Mouse (Mus musculus) neural tube, embryonic 14.5 days (tissue): Measurements from ENCODE around the gene Cbarp. TPM values are rescaled to one million over a fixed set of nuclear protein-coding genes. Genes with fewer than 3 reads are reported as not detected.

Experiments
- ATAC-seq: fragments of 200-750 bp; cut with Nextera tagmentation; 2 replicates; pipeline ENCODE4 v1.8.0; 2017; ENCODE audit warnings: low read depth, mild to moderate bottlenecking, moderate TSS enrichment, moderate library complexity
- H3K27ac ChIP-seq: fragments of 300-500 bp; sonication (generic); 2 replicates; pipeline ENCODE4 v1.5.1; 2014; ENCODE audit warnings: low read depth, mild to moderate bottlenecking, control low read depth, low read length, moderate library complexity, mixed read lengths
- H3K27me3 ChIP-seq: fragments of 300-500 bp; sonication (generic); 2 replicates; pipeline ENCODE4 v1.6.1; 2014; ENCODE audit warnings: low read length; ENCODE audit not compliant: control insufficient read depth, insufficient read depth
- H3K36me3 ChIP-seq: fragments of 300-500 bp; sonication (generic); 2 replicates; pipeline ENCODE4 v1.6.1; 2014; ENCODE audit warnings: low read length, mixed read lengths; ENCODE audit not compliant: control insufficient read depth, insufficient read depth
- H3K4me1 ChIP-seq: fragments of 300-500 bp; sonication (generic); 2 replicates; pipeline ENCODE4 v1.6.1; 2014; ENCODE audit warnings: low read length; ENCODE audit not compliant: control insufficient read depth, insufficient read depth
- H3K4me2 ChIP-seq: fragments of 300-500 bp; sonication (generic); 2 replicates; pipeline ENCODE4 v1.6.1; 2014; ENCODE audit warnings: mild to moderate bottlenecking, low read depth, low read length, control low read depth
- H3K4me3 ChIP-seq: fragments of 300-500 bp; sonication (generic); 2 replicates; pipeline ENCODE4 v1.5.1; 2014; ENCODE audit warnings: low read depth, low read length, control low read depth, mixed read lengths
- H3K9ac ChIP-seq: fragments of 300-500 bp; sonication (generic); replicated peaks from 2 replicates; pipeline ENCODE4 v1.6.1; 2014; ENCODE audit warnings: low read depth, mild to moderate bottlenecking, control low read depth, low read length, mixed read lengths
- H3K9me3 ChIP-seq: fragments of 300-500 bp; sonication (generic); 2 replicates; pipeline ENCODE4 v1.6.1; 2016; ENCODE audit warnings: low read length; ENCODE audit not compliant: control insufficient read depth
- WGBS: fragments of 180-500 bp; shearing (Covaris S2); extraction: QIAGEN DNeasy Blood & Tissue Kit; methylation state at CpG from one replicate; pipeline ENCODE4 v1.1.7; 2014; 5-methylcytosine and 5-hydroxymethylcytosine counted together
- polyA plus RNA-seq: library from polyadenylated mRNA; unstranded; fragments of >200 nt; fragmentation: Nextera tagmentation; extraction: Ambion mirVana; gene quantifications from 2 replicates; pipeline ENCODE4 v1.2.1, GENCODE M21; 2014

Cbarp gene
- polyA plus RNA-seq, result 82.2 and 101 TPM in 2 replicates

DNA sequence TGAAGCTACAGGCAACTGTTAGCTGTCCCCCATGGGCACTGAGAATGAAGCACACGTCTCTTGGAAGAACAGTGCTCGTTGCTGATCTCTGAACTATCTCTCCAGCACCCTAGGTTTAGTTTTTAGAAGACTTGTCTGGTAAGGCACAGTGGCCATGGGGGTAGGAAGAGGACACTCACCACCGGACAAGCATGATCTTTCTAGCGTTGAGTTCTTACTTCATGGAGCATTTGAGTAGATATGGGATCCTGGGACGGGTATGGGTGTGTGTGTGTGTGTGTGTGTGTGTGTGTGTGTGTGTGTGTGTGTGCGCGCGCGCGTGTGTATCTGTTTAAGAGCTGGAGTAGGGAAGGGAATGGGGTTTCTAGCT is at the start of gene Cbarp:
Gene Cbarp (minus strand): TSS at position 170 of the 370 bp plus-strand sequence.
- WGBS, result 79% methylated on average over 10 of the region's 10 CpGs
- ATAC-seq, result no peak
- peaks cover 26% of the 10 kb centered on the region for H3K4me1 ChIP-seq

GRCm38 (mm10) chr10:80189999-80190398 is 49.4 kb upstream of the Cbarp start:
- Histone ChIP-seq H3K4me3 (peak overlapping the region; percentile 33), H3K4me2 (peak overlapping the region; percentile 66), H3K9ac (peak overlapping the region; percentile 63; the same call in 1 of the 2 replicates), H3K27me3 (no peaks in the 10 kb centered on the region), H3K4me1 (peaks cover 12% of the 10 kb centered on the region), H3K27ac (peak overlapping the region; percentile 72), H3K9me3 (no peaks in the 10 kb centered on the region), H3K36me3 (peaks cover 22% of the 10 kb centered on the region)
- 2% methylated on average over 21 of the region's 21 CpGs for WGBS
- peak; percentile 9; the same call in 1 of the 2 replicates for ATAC-seq

More for the DNA sequence above, at the start of gene Cbarp:
- Histone ChIP-seq H3K36me3 (peaks cover 26% of the 10 kb centered on the region; the same call in 1 of the 2 replicates), H3K4me2 (peak within 1 kb of the TSS; percentile 88), H3K9me3 (no peaks in the 10 kb centered on the region), H3K4me3 (peak within 1 kb of the TSS; percentile 44), H3K27me3 (no peaks in the 10 kb centered on the region), H3K9ac (peak within 1 kb of the TSS; percentile 46), H3K27ac (peak within 1 kb of the TSS; percentile 94)

- Histone ChIP-seq H3K36me3 (peaks cover 25% of the 10 kb centered on the region), H3K4me3 (no peak overlapping the region), H3K4me1 (peaks cover 12% of the 10 kb centered on the region), H3K27ac (no peak overlapping the region), H3K9ac (no peak overlapping the region), H3K9me3 (no peaks in the 10 kb centered on the region), H3K27me3 (no peaks in the 10 kb centered on the region), H3K4me2 (no peak overlapping the region)
- WGBS, result 76% methylated on average over 15 of the region's 15 CpGs
- no peak for ATAC-seq
Observed at GRCm38 (mm10) chr10:80188453-80189024, 47.9 kb upstream of the Cbarp start.

DNA sequence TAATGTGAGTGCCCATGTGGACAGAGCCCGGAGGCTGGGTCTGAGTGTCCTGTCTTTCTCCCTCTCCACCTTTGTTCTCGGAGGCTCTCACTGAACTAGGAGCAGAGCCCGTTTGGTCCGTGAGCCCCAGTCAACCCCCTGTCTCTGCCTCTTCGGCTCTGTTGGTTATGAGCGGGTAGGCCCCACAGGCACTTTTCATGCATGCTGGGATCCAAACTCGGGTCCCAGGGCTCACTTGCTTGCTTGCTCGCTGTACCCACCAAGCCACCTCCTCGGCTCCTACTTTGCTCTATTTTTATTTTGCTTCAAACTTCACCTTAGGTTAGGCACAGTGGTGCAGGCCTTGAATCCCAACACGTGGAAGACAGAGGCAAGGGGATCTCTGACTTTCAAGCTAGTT is 47.1 kb upstream of the Cbarp start:
- WGBS, result 87% methylated on average over 10 of the region's 10 CpGs
- no peak overlapping the region for H3K4me3 ChIP-seq
- H3K9me3 ChIP-seq, result no peaks in the 10 kb centered on the region
- ATAC-seq, result no peak
- no peaks in the 10 kb centered on the region for H3K27me3 ChIP-seq
- peaks cover 25% of the 10 kb centered on the region for H3K36me3 ChIP-seq
- peaks cover 12% of the 10 kb centered on the region for H3K4me1 ChIP-seq
- no peak overlapping the region for H3K4me2 ChIP-seq
- H3K9ac ChIP-seq, result no peak overlapping the region
- H3K27ac ChIP-seq, result no peak overlapping the region

GRCm38 (mm10) chr10:80186649-80187048 is 46.0 kb upstream of the Cbarp start:
- Histone ChIP-seq H3K27ac (no peak overlapping the region), H3K27me3 (no peaks in the 10 kb centered on the region), H3K9ac (no peak overlapping the region), H3K36me3 (peaks cover 25% of the 10 kb centered on the region), H3K9me3 (no peaks in the 10 kb centered on the region), H3K4me3 (no peak overlapping the region), H3K4me2 (no peak overlapping the region), H3K4me1 (peaks cover 16% of the 10 kb centered on the region)
- 32% methylated on average over 26 of the region's 27 CpGs for WGBS
- ATAC-seq, result no peak

DNA sequence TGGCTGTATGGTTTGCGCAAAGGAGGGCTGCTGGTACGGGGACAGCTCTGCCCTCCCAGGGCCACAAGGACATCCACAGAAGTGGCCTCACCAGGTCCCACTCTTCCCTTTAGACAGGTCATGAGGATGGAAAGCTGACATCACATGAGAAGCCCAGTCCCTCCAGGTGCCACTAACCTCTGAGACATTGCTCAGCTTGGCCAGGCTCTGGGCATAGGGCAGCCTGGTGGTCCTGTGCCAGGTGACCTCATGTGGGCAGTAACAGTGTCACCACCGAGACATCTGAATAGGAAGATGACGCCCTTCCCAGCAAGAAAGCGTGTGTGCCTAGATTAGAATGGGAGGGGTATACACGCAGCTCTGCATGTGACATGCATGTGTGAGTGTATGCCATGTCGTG is 41.9 kb upstream of the Cbarp start:
- Histone ChIP-seq H3K9ac (no peak overlapping the region), H3K27me3 (no peaks in the 10 kb centered on the region), H3K9me3 (no peaks in the 10 kb centered on the region), H3K4me3 (no peak overlapping the region), H3K36me3 (peaks cover 11% of the 10 kb centered on the region), H3K4me2 (no peak overlapping the region), H3K4me1 (peaks cover 24% of the 10 kb centered on the region), H3K27ac (no peak overlapping the region)
- no peak for ATAC-seq
- WGBS, result 94% methylated on average over 7 of the region's 7 CpGs

DNA sequence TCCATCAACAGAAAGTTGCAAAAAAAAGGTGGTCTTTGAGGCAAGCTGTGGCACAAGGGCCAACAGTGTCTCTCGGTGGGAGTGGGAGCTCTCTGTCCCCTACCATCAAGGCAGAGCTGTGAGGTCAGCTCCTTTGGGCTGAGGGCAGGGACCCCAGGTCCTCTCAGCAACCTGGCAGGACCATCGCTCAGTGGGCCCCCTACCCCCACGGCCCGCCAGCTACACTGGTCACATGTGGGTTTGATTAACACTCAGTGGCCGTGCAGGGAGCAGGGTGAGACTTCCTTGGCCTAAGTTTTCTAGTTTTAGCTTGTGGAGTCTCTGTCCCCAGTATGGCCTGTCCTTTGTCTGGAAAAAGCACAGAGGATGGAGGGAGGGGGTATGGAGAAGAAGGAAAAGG is 40.2 kb upstream of the Cbarp start:
- peak overlapping the region; percentile 73 for H3K4me3 ChIP-seq
- ATAC-seq, result no peak
- 42% methylated on average over 5 of the region's 5 CpGs for WGBS
- peaks cover 3% of the 10 kb centered on the region; the same call in 1 of the 2 replicates for H3K36me3 ChIP-seq
- H3K4me1 ChIP-seq, result peaks cover 24% of the 10 kb centered on the region
- peak overlapping the region; percentile 91 for H3K4me2 ChIP-seq
- peak overlapping the region; percentile 97 for H3K9ac ChIP-seq
- no peaks in the 10 kb centered on the region for H3K9me3 ChIP-seq
- no peak overlapping the region for H3K27ac ChIP-seq
- H3K27me3 ChIP-seq, result no peaks in the 10 kb centered on the region

DNA sequence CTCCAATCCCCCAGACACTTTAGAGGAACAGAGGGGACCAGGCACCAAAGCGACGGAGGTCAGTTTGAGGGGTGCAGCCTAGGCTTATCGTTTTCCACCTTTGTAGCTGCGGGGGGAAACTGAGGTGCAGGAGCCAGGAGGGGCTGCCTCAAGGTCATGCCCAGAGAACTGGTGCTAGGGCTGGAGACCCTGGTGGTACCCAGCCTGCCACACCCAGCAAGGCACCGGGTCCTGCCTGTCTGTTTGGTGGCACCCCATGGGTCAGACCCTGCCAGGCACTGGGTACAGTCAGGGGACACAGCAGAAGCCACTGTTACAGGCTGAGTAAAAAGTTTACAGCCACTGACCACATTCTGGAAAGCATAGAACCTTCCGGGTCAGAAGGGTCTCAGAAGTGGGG is 39.7 kb upstream of the Cbarp start:
- no peak overlapping the region for H3K27ac ChIP-seq
- ATAC-seq, result no peak
- 48% methylated on average over 6 of the region's 6 CpGs for WGBS

DNA sequence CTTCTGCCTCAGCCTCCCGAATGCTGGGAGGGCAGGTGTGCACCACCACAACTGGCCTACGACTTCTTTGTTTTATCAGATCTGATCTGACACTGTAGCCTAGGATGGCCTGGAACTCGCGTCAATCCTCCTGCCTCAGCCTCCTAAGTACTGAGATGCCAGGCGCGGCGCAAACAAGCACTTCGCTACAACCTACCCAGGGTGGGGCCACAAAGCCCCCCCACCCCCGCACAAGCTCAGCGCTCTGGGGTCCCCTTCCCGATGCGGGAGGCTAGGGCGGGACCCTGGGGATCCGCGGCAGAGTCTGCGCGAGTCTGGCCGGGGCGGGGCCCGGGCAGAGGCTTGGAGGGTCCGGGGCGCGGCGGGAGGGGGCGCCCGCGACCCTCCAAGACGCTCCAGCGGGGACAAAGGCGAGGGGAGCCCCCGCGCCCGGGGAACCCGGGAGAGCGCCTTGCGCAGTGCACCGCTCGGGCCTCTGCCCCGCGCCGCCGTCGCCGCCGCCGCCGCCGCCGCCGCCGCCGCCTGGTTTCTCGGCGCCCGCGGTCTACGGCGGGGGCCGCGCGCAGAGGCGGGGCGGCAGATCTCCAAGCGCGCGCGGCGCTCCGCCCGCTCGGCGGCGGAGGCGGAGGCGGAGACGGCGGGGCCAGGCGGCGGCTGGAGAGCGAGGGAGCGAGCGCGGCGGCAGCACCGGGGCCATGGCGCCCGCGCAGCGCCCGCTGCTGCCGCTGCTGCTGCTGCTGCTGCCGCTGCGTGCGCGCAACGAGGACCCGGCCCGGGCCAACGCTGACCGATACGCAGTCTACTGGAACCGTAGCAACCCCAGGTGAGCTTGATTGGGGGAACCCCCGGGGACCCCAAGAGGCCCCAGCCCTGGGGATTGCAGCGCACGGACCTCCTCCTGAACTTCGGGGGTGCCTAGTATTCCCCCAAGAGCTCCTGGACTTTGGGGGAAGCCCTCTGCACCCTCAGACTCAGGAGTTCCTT is 38.7 kb upstream of the Cbarp start, which contains the start of gene Efna2:
Gene Efna2 (plus strand): TSS at position 415 of the 984 bp plus-strand sequence.
- 1% methylated on average over 79 of the region's 106 CpGs for WGBS
- peak; percentile 69 for ATAC-seq
- H3K9ac ChIP-seq, result peak within 1 kb of the TSS; percentile 97
- peaks cover 3% of the 10 kb centered on the region; the same call in 1 of the 2 replicates for H3K36me3 ChIP-seq
- H3K4me2 ChIP-seq, result peak within 1 kb of the TSS; percentile 91
- no peaks in the 10 kb centered on the region for H3K9me3 ChIP-seq
- H3K4me3 ChIP-seq, result peak within 1 kb of the TSS; percentile 73
- peaks cover 24% of the 10 kb centered on the region for H3K4me1 ChIP-seq
- H3K27ac ChIP-seq, result peak within 1 kb of the TSS; percentile 79
- no peaks in the 10 kb centered on the region for H3K27me3 ChIP-seq

More for the DNA sequence above, 39.7 kb upstream of the Cbarp start:
- no peaks in the 10 kb centered on the region for H3K27me3 ChIP-seq
- peaks cover 24% of the 10 kb centered on the region for H3K4me1 ChIP-seq
- H3K36me3 ChIP-seq, result peaks cover 3% of the 10 kb centered on the region; the same call in 1 of the 2 replicates
- H3K4me3 ChIP-seq, result peak overlapping the region; percentile 73
- H3K4me2 ChIP-seq, result peak overlapping the region; percentile 91
- no peaks in the 10 kb centered on the region for H3K9me3 ChIP-seq
- peak overlapping the region; percentile 97 for H3K9ac ChIP-seq
